Mouse (Mus musculus): Measurements from ENCODE around the gene Nectin1. TPM values are rescaled to one million over a fixed set of nuclear protein-coding genes. Genes with fewer than 3 reads are reported as not detected.

Gene Nectin1
- 100 to 1,000 TPM in 1 of 2 experiments, 10 to 100 TPM in 1; 96.1 to 106 TPM for total RNA-seq (2021)
- long read RNA-seq, partial matches to known transcripts: 0 of 21 reads
- long read RNA-seq, other reads (novel, unspliced or antisense): 21 of 21 reads

DNA sequence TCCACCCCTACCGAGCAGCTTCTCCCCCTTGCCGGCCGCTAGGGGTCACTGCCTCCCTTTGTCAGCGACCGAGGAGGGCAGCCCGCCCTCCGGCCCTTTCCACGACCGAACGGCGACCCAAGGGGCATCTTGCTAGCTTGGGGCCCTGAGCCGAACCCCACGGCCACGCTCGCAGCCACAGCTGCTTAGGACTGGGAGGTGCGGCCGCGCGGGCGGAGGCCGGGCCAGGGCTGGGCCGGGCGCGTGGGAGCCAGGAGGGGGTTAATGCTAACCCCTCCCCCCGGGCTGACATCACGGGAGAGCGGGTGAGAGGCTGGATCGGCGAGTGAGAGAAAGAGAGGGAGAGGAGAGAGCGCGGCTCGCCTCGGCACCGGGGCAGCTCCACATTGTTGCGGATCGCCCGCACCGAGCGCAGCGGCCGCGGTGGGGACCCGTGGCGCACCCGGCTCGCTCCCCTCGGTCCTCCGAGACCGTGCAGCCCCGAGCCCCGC is at the start of gene Nectin1:
Nectin1 (plus strand) TSS at position 338 of the 491 bp plus-strand sequence.
- peak; percentile 88 to 93 for DNase-seq (ENCODE audit: low spot score in 2 of 2)

DNA sequence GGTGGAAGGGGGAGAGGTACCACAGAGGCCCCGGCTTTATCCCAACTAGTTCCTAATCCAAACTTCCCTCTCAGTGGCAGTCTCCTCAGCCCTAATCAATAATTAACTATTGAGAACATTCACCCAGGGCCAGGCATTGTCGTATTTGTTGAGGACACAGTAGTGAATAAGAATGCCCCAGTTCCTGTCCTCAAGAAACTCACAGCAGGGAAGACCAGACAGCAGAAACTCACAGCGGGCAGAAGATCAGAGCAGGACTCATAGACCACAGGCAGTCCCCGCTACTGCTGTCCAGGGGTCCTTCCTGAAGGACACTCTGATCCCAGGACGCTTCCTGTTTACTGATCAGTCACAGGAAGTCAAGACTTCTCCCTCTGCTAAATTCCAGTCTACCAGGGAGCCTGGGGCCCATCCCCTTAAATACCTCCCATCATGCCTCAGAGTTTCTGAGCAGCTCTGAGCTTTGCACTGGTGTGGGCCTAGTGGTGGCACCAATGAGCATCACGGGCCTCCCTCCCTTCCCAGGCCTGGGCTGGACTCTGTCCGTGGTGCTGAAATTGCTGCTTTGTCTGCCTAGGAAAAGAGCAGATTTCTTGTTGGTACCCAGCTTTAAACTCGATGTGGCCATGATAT is 45.6 kb upstream of the Nectin1 start:
- peak in 1 of 2 experiments; percentile 61 for DNase-seq (ENCODE audit: low spot score in 2 of 2)

DNA sequence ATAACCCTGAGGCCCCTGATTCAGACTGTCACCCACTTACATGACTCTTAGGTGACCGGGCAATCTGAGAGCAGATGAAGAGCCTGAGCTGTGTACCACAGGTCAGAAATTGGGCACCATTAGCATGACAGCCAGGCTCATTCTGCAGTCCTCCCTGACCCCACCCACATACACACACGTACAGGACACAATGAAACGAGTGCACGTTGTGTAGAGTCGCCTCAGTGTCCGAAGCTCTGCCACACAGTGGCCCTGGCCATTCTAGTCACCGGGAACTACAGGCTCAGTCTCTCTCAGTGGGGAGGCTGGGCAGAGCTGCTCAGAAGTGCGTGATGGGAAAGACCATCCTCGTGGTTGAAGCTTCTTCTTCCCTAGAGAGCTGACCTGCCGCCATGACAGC is 44.9 kb upstream of the Nectin1 start:
- no peak for DNase-seq (ENCODE audit: low spot score in 2 of 2)

DNA sequence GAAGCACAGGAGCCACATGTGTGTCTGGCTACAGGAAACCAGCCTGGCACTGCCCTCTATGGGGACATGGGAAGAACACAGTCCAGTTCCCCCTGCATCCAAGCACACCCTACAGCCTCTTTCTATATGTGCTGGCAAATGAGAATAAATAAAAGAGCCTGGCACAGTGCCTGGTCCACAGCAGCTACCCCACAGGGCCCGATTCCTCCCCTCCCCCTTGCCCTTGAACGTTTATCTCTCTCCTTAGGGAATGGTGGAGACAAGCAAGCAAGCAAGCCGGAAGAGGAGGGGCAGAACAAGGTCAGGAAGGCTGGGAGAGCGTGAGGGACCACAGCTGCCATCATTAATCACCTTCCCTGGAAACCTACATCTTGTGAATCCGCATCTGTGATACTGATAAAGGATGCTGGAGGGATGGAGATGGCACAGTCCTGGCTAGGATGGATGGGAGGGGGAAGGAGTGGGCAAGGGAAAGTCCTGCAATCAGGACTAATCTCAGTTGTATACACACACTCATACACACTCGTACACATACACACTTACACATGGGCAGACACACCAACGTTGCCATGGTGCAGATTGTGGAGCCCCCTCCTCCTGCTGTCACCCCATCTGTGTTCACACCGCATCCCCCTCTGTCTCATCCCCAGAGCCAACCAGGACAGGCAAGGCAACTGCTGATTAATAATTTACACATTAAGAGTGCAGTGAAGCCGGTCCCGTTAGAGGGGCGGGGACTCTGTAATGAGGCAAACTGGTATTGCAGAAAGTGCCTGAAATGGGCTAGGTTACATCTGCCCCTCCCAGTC is 44.2 kb upstream of the Nectin1 start:
- peak; percentile 56 to 74 for DNase-seq (ENCODE audit: low spot score in 2 of 2)

DNA sequence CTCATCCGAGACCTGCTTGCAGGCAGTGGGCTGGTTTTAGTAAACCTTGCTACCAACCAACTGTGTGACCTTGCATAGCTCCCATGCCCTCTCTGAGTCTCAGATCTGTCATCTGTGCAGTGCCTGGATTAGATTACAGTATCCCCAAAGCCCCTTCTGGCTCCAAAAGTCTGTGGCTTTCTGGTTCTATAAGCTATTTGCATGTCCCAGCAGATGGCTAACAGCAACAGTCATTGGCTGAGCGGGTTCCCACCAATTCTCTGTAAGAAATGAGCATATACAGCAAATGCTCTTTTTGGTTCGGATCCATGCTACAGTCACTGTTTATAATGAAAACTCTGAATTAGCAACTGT is 43.6 kb upstream of the Nectin1 start:
- DNase-seq (ENCODE audit: low spot score in 2 of 2): no peak

- DNase-seq (ENCODE audit: low spot score in 2 of 2): no peak
These were observed 42.0 kb upstream of the Nectin1 start for GRCm38 (mm10) chr9:43701748-43702147.

DNA sequence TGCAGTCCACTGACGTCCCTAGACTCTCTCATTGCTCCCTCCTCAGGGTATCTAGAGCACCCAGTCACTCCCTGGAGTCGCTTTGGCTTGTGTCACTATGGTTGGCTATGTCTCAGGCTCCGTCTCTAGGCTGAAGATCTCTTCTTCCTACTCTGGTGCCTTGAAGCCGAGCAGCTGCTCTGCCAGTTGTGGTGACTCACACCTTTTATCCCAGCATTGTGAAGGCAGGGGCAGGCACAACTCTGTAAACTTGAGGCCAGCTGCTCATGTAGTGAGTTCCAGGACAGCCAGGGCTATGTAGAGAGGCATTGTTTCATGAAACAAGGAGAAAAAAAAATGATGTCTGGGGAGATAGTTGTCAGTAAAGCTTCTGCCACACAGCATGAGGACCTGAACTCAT is 36.2 kb upstream of the Nectin1 start:
- DNase-seq (ENCODE audit: low spot score in 2 of 2): no peak

DNA sequence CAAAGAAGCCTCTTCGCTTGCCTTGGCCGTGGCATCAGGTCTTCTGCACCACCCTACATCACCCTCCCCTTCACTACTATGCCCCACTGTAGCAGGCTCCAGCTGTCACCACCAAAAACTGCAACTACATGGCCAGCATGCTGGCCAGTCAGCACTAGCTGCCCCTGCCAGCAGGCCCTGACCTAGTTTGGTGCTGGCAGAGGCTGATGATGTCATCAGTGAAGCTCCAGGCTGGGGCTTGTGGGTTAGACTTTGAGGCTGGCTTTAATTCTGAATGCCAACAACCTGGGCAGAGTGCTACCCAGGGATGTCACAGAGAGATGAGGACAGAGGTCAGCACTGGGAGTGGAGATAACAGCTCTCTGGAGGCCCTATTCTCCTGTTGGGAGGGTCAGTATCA is 35.1 kb upstream of the Nectin1 start:
- no peak for DNase-seq (ENCODE audit: low spot score in 2 of 2)

DNA sequence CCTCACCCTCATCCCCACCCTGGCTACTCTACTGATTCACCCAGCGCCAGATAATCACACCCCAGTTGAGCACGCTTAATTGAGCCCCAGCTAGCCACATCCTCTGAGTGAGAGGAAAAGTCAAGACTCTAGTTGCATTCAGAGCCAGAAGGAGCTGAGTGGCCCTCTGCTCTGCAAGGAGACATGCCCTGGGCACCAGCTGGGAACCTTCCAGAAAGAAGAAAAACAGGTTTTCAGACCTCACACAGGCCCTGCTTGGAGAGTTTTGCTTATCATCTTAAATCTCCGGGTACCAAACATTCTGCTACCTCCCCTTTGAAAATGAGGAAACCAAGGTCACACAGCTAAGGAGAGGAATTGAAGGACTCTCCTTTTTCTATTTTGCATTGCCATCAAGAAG is 30.4 kb upstream of the Nectin1 start:
- no peak for DNase-seq (ENCODE audit: low spot score in 2 of 2)

DNA sequence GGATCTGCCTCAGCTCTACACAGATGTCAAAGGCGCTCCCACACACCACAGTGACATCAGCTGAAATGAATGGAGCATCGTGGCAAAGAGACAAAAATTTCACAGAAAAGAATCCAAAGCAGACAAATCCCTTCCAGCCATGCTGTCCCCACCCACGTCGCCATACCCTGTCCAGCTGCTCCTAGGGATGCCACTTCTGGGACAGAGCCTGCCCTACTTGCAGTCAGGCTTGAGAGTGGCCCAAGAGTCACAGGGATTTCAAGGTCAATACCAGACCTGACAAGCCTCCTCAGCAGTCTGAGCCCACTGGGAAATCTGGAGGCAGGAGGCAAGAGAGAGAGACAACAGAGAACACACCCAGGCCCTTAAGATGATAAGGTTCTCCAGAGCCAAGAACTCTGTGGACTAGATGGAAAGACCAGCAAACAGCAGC is 24.4 kb upstream of the Nectin1 start:
- peak; percentile 42 to 44 for DNase-seq (ENCODE audit: low spot score in 2 of 2)

DNA sequence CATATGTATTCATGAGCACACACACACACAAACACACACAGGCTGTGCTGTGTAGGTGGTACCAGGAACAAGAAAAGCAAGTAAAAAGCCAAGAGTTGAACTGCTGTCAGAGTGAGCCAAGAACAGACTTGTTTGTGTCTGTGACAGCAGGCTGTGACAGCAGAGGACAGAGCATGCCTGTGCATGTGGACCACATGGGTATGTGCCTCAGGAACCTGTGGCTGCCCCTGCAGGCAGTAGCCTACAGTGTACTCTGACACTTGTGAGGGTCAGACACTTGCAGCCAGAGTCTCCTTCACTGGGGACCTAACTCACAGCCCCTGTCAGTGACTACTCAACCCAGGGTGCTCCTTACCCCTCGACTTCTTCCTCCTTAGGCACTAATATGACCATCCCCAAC is 23.7 kb upstream of the Nectin1 start:
- no peak for DNase-seq (ENCODE audit: low spot score in 2 of 2)

DNA sequence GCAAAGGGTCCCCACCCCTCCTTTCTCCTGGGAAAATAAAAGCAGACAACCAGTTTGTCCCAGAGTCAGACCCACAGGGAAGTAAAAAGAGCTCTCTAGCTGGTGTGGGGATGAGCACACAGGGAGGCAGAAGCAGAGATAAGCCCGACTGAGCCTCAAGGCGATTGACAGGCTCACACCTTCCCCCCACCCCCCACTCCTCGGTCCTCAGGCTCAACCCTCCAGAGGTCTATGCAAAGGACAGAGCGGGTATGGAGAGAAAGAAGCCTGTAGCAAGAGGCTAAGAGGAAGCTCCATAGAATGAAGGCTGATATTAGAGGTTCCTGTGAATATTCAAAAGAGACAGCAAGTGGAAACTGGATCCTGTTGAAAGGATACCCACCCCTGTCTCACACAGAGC is 19.7 kb upstream of the Nectin1 start:
- no peak for DNase-seq (ENCODE audit: low spot score in 2 of 2)

DNA sequence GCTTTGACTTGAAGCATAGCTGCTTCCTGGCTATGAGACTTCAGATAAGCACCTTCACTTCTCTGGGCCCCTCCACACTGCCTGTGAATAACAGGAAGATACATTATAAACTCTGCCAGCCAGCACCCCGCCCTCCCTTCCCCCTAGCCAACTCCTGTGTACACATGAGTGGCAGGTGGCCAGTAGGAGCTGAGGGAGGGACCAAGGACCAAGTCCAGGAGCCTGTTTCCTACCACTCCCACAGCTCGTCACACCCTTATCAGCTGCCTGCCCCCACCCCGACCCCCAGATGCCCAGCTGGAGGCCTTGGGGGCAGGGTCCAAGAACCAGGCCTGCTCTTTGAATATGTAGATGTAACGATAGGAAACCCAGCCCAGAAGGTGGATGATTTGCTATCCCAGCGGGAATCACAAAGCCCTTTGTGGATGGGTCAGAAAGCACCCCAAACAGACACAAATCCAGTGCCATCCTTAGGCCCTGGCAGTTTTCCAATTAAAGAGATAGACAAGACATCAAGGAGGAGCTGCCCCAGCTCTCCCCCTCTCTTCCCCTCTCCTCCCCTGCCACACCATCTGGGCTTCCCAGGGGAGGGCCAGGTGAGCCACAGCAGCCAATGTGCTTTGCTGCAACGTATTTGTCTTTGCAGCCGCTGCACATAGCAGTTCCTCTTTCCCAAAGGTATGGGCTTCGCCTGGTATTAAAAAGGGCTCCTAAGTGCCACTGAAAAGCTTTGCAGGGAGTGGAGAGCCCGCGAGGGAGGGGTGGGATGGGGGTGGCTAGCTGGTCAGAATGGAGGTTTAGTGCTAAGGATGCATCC is 14.1 kb upstream of the Nectin1 start:
- no peak for DNase-seq (ENCODE audit: low spot score in 2 of 2)

- peak; percentile 59 to 66 for DNase-seq (ENCODE audit: low spot score in 2 of 2)
These were observed 13.3 kb upstream of the Nectin1 start for GRCm38 (mm10) chr9:43730284-43731027.

DNA sequence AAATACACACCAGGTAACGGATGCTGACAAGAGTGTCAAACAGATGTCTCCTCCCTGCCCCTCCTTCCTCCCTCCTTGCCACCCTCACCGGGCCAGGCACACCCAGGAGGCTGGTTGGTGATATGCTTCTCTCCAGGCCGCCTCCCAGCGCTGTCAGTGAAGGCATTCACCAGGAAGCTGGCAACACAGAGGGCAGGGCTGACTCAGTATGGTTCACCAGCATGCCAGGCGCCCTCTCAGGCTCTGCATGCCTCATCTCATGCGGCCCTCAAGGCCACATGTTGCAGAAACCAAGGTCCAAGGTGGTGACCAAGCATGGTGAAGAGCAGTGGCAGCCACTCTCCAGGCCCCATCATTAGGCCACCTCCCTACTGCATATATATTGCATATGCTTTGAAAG is 11.9 kb upstream of the Nectin1 start:
- no peak for DNase-seq (ENCODE audit: low spot score in 2 of 2)

DNA sequence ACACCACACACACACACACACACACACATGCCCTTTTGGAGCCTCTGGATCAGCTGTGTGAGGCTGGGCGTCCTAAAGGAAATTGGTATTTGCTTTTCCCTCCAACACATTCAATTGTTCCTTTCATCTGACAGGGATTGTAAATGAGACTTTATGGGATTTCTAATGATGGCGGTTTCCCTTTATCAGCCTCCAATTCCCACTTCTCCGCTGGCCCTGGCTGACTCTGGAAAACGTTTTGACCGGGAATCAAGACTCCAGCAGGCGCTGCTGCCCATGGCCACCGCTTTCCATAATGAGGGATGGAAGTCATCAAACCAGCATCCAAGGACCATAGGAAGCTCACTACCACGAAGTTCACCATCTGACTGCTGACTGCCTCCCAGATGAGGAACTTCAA is 11.1 kb upstream of the Nectin1 start:
- DNase-seq (ENCODE audit: low spot score in 2 of 2): no peak

DNA sequence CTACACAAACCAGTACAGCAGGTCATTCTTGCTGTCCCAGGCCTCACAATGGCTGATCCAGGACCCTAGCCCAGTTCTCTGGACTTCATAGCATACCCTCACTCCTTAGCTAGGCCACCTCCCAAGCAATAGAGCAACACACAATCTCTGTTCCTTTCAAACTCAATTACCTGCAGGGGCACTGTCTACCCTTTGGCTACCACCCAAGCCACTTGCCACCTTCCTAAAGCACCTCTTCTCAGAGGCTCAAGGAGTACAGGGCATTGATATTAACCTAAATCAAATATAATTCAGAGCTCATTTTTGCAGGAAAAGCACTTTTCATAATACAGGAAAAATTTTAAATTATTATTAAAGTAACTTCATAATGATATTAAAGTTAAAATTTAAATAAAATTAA is 8.8 kb upstream of the Nectin1 start:
- no peak for DNase-seq (ENCODE audit: low spot score in 2 of 2)

- no peak for DNase-seq (ENCODE audit: low spot score in 2 of 2)
These were observed 7.6 kb upstream of the Nectin1 start for GRCm38 (mm10) chr9:43736046-43736730.

DNA sequence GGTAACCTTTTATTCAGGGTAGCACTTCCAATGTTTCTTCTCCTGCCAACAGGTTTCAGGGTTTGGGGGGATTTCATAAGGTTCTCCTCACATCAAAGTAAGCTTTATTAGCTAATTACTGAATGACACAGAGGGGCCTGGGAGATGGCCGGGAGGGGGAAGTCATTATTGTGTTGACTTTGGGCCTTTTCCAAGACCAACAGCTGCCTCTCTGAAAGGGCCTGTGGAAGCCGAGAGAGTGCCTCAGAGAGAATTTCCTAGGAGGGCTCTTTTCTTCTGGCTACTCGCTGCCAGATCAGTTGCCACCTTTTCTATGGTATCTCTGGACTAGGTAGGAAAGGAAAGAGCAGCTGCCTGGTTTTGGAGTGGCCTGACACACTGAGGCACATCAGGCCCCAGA is 6.5 kb upstream of the Nectin1 start:
- DNase-seq (ENCODE audit: low spot score in 2 of 2): no peak

DNA sequence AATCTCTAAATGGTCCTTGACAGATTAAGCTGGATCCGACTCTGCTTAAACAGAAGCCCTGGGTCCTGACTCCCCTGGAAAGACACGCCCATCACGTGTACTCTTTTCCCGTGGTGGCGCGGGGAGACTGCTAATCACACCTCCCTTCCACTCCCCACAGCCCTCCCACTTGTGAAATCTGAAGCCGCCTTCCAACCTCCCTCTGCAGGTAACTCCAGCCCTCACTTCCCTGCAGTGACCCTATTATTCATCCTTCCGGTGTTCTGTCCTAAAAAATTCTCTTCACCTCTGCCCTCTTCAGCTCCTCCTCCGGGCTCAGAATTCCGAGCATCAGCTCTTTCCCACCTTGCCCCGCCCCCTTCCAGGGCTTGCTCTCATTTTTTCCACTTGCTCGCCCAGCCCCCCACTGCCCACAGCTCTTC is 5.9 kb upstream of the Nectin1 start:
- no peak for DNase-seq (ENCODE audit: low spot score in 2 of 2)
